Mouse (Mus musculus): ENCODE data around the gene Xlr5a. TPM values are rescaled to one million over a fixed set of nuclear protein-coding genes. Genes with fewer than 3 reads are reported as not detected.
"Not testable (repeated sequence)": the region's sequence is repeated elsewhere in the genome, so short reads cannot be mapped to it uniquely, and the experiment has no call there.

Gene Xlr5a
- 0.50 TPM in 1 of 2 replicates, not detected in the other for polyA plus RNA-seq (2015; fragmentation: Nextera tagmentation; extraction: Ambion mirVana)

GRCm38 (mm10) chrX:73292876-73293275 lies at the start of gene Xlr5a, which contains the start of gene Xlr5c:
Gene Xlr5a (minus strand): TSS chrX:73292976.
Gene Xlr5c (minus strand): TSS chrX:73292976.
- H3K4me2 ChIP-seq (replicated peaks); H3K4me3 ChIP-seq (replicated peaks); H3K4me1 ChIP-seq (replicated peaks); H3K27ac ChIP-seq; H3K36me3 ChIP-seq; ATAC-seq; H3K27me3 ChIP-seq (replicated peaks); H3K9ac ChIP-seq; H3K9me3 ChIP-seq: not testable (repeated sequence)
- 93% methylated on average over 15 of the region's 17 CpGs for WGBS

- peak within 1 kb of the TSS; percentile 55 for H3K4me2 ChIP-seq (replicated peaks)
- H3K36me3 ChIP-seq = no peaks in the 10 kb centered on the region
- WGBS = 11% methylated on average over 35 of the region's 37 CpGs
- peak within 1 kb of the TSS; percentile 48; the same call in 1 of the 2 replicates for H3K27ac ChIP-seq
- peak within 1 kb of the TSS; percentile 59 for H3K9ac ChIP-seq
- peak; percentile 98 for ATAC-seq
- H3K4me3 ChIP-seq (replicated peaks) = peak within 1 kb of the TSS; percentile 63
- H3K4me1 ChIP-seq (replicated peaks) = no peaks in the 10 kb centered on the region
- H3K27me3 ChIP-seq (replicated peaks) = no peaks in the 10 kb centered on the region
- H3K9me3 ChIP-seq = no peaks in the 10 kb centered on the region
Measured at GRCm38 (mm10) chrX:73342483-73342895, 49.7 kb upstream of the Xlr5a start, which contains the start of gene Zfp275. Gene Zfp275 (plus strand): TSS chrX:73342621.

GRCm38 (mm10) chrX:73342068-73342467 lies 49.3 kb upstream of the Xlr5a start:
- Histone ChIP-seq H3K9me3 (no peaks in the 10 kb centered on the region), H3K27me3 (replicated peaks) (no peaks in the 10 kb centered on the region), H3K4me1 (replicated peaks) (no peaks in the 10 kb centered on the region), H3K4me2 (replicated peaks) (peak overlapping the region; percentile 55), H3K4me3 (replicated peaks) (peak overlapping the region; percentile 63), H3K9ac (no peak overlapping the region), H3K36me3 (no peaks in the 10 kb centered on the region), H3K27ac (no peak overlapping the region)
- ATAC-seq = peak; percentile 32
- WGBS = 33% methylated on average over 3 of the region's 3 CpGs

- no peaks in the 10 kb centered on the region for H3K36me3 ChIP-seq
- H3K4me1 ChIP-seq (replicated peaks) = no peaks in the 10 kb centered on the region
- no peak overlapping the region for H3K4me2 ChIP-seq (replicated peaks)
- H3K9me3 ChIP-seq = no peaks in the 10 kb centered on the region
- H3K4me3 ChIP-seq (replicated peaks) = no peak overlapping the region
- no peak for ATAC-seq
- WGBS = 76% methylated on average over 1 of the region's 1 CpGs
- H3K9ac ChIP-seq = no peak overlapping the region
- no peak overlapping the region for H3K27ac ChIP-seq
- no peaks in the 10 kb centered on the region for H3K27me3 ChIP-seq (replicated peaks)
Measured at GRCm38 (mm10) chrX:73341473-73341872, 48.7 kb upstream of the Xlr5a start.

- WGBS = 78% methylated on average over 4 of the region's 4 CpGs
- no peaks in the 10 kb centered on the region for H3K36me3 ChIP-seq
- H3K9ac ChIP-seq = no peak within 1 kb of the TSS
- H3K4me1 ChIP-seq (replicated peaks) = no peaks in the 10 kb centered on the region
- no peak within 1 kb of the TSS for H3K4me3 ChIP-seq (replicated peaks)
- ATAC-seq = no peak
- no peaks in the 10 kb centered on the region for H3K9me3 ChIP-seq
- no peak within 1 kb of the TSS for H3K27ac ChIP-seq
- H3K4me2 ChIP-seq (replicated peaks) = no peak within 1 kb of the TSS
- no peaks in the 10 kb centered on the region for H3K27me3 ChIP-seq (replicated peaks)
Measured at GRCm38 (mm10) chrX:73336740-73337139, 44.0 kb upstream of the Xlr5a start, which contains the start of gene Gm45015. Gene Gm45015 (minus strand): TSS chrX:73336840.

- Histone ChIP-seq H3K27ac (no peak overlapping the region), H3K27me3 (replicated peaks) (no peaks in the 10 kb centered on the region), H3K4me1 (replicated peaks) (no peaks in the 10 kb centered on the region), H3K4me3 (replicated peaks) (no peak overlapping the region), H3K36me3 (no peaks in the 10 kb centered on the region), H3K9ac (no peak overlapping the region), H3K4me2 (replicated peaks) (no peak overlapping the region), H3K9me3 (no peaks in the 10 kb centered on the region)
- no peak for ATAC-seq
Measured at GRCm38 (mm10) chrX:73333548-73333947, 40.8 kb upstream of the Xlr5a start.

GRCm38 (mm10) chrX:73327215-73327614 lies 34.4 kb upstream of the Xlr5a start:
- no peaks in the 10 kb centered on the region for H3K36me3 ChIP-seq
- no peaks in the 10 kb centered on the region for H3K4me1 ChIP-seq (replicated peaks)
- no peak overlapping the region for H3K27ac ChIP-seq
- no peaks in the 10 kb centered on the region for H3K9me3 ChIP-seq
- H3K9ac ChIP-seq = no peak overlapping the region
- WGBS = 70% methylated on average over 2 of the region's 2 CpGs
- no peak overlapping the region for H3K4me2 ChIP-seq (replicated peaks)
- H3K27me3 ChIP-seq (replicated peaks) = no peaks in the 10 kb centered on the region
- ATAC-seq = no peak
- no peak overlapping the region for H3K4me3 ChIP-seq (replicated peaks)

GRCm38 (mm10) chrX:73321029-73321428 lies 28.3 kb upstream of the Xlr5a start:
- 59% methylated on average over 3 of the region's 3 CpGs for WGBS

GRCm38 (mm10) chrX:73312522-73312921 lies 19.7 kb upstream of the Xlr5a start:
- 39% methylated on average over 3 of the region's 3 CpGs for WGBS
- ATAC-seq = no peak
- H3K36me3 ChIP-seq = no peaks in the 10 kb centered on the region
- no peak overlapping the region for H3K4me2 ChIP-seq (replicated peaks)
- H3K9ac ChIP-seq = no peak overlapping the region
- H3K4me1 ChIP-seq (replicated peaks) = no peaks in the 10 kb centered on the region
- no peak overlapping the region for H3K4me3 ChIP-seq (replicated peaks)
- H3K27me3 ChIP-seq (replicated peaks) = no peaks in the 10 kb centered on the region
- H3K27ac ChIP-seq = no peak overlapping the region
- no peaks in the 10 kb centered on the region for H3K9me3 ChIP-seq

More at GRCm38 (mm10) chrX:73321029-73321428, 28.3 kb upstream of the Xlr5a start:
- Histone ChIP-seq H3K27me3 (replicated peaks) (no peaks in the 10 kb centered on the region), H3K4me1 (replicated peaks) (no peaks in the 10 kb centered on the region), H3K4me2 (replicated peaks) (no peak overlapping the region), H3K9me3 (no peaks in the 10 kb centered on the region), H3K36me3 (no peaks in the 10 kb centered on the region), H3K4me3 (replicated peaks) (no peak overlapping the region), H3K27ac (no peak overlapping the region), H3K9ac (no peak overlapping the region)
- ATAC-seq = no peak

GRCm38 (mm10) chrX:73295745-73296144 lies 3.0 kb upstream of the Xlr5a start:
- H3K36me3 ChIP-seq; H3K9me3 ChIP-seq; H3K27ac ChIP-seq; H3K27me3 ChIP-seq (replicated peaks); H3K4me1 ChIP-seq (replicated peaks); H3K4me2 ChIP-seq (replicated peaks); ATAC-seq; H3K4me3 ChIP-seq (replicated peaks); H3K9ac ChIP-seq: not testable (repeated sequence)
- 55% methylated on average over 10 of the region's 10 CpGs for WGBS

GRCm38 (mm10) chrX:73265270-73265669 lies 27.5 kb downstream of the Xlr5a start, which contains the start of gene Xlr3c:
Gene Xlr3c (minus strand): TSS chrX:73265390.
- not testable (repeated sequence) for H3K27me3 ChIP-seq (replicated peaks); H3K4me2 ChIP-seq (replicated peaks); ATAC-seq; H3K36me3 ChIP-seq; H3K9me3 ChIP-seq; H3K9ac ChIP-seq; H3K4me3 ChIP-seq (replicated peaks); H3K27ac ChIP-seq; H3K4me1 ChIP-seq (replicated peaks)
- WGBS = 81% methylated on average over 14 of the region's 14 CpGs

- not testable (repeated sequence) for H3K4me1 ChIP-seq (replicated peaks); ATAC-seq; H3K36me3 ChIP-seq; H3K27ac ChIP-seq; H3K27me3 ChIP-seq (replicated peaks); H3K9me3 ChIP-seq; H3K4me3 ChIP-seq (replicated peaks); H3K4me2 ChIP-seq (replicated peaks); H3K9ac ChIP-seq
- 76% methylated on average over 1 of the region's 2 CpGs for WGBS
Measured at GRCm38 (mm10) chrX:73262428-73262827, 30.3 kb downstream of the Xlr5a start.

GRCm38 (mm10) chrX:73242821-73243325 lies 49.9 kb downstream of the Xlr5a start, which contains the start of gene Xlr4c:
Gene Xlr4c (minus strand): TSS chrX:73243130.
- not testable (repeated sequence) for H3K27me3 ChIP-seq (replicated peaks); H3K9ac ChIP-seq; H3K4me1 ChIP-seq (replicated peaks); ATAC-seq; H3K4me3 ChIP-seq (replicated peaks); H3K27ac ChIP-seq; H3K9me3 ChIP-seq; H3K36me3 ChIP-seq; H3K4me2 ChIP-seq (replicated peaks)
- WGBS = 85% methylated on average over 14 of the region's 14 CpGs

Data from intestine, embryonic 15.5 days (tissue).